Mouse (Mus musculus): ENCODE results near the gene Gpr18. TPM values are rescaled to one million over a fixed set of nuclear protein-coding genes. Genes with fewer than 3 reads are reported as not detected.

The Gpr18 gene
- polyA plus RNA-seq, 1 experiment: 0.26 TPM

GRCm38 (mm10) chr14:121956291-121956690 lies 40.7 kb upstream of the Gpr18 start:
- no peaks in the 10 kb centered on the region for H3K27me3 ChIP-seq (ENCODE audit: control insufficient read depth, insufficient read depth, low read length)
- H3K4me3 ChIP-seq (ENCODE audit: control insufficient read depth, low read depth, low read length): no peak overlapping the region
- H3K27ac ChIP-seq (ENCODE audit: control insufficient read depth, insufficient read depth, low read depth, low read length): no peak overlapping the region
- H3K4me1 ChIP-seq (ENCODE audit: control insufficient read depth, insufficient read depth, low read length): no peaks in the 10 kb centered on the region; the same call in 1 of the 2 replicates
- no peak for TF ChIP-seq POLR2A (IDR thresholded peaks at IDR 0.05; ENCODE audit: control insufficient read depth, low read depth, low read length)
- TF ChIP-seq CTCF (IDR thresholded peaks at IDR 0.05; ENCODE audit: control insufficient read depth, insufficient read depth, insufficient replicate concordance, low read depth, low read length): no peak
- H3K36me3 ChIP-seq (ENCODE audit: control insufficient read depth, insufficient read depth, low read length): no peaks in the 10 kb centered on the region

- Histone ChIP-seq H3K4me3 (ENCODE audit: control insufficient read depth, low read depth, low read length) (no peak overlapping the region), H3K27me3 (ENCODE audit: control insufficient read depth, insufficient read depth, low read length) (no peaks in the 10 kb centered on the region), H3K27ac (ENCODE audit: control insufficient read depth, insufficient read depth, low read depth, low read length) (no peak overlapping the region), H3K36me3 (ENCODE audit: control insufficient read depth, insufficient read depth, low read length) (no peaks in the 10 kb centered on the region), H3K4me1 (ENCODE audit: control insufficient read depth, insufficient read depth, low read length) (no peaks in the 10 kb centered on the region; the same call in 1 of the 2 replicates)
- TF ChIP-seq CTCF (IDR thresholded peaks at IDR 0.05; ENCODE audit: control insufficient read depth, insufficient read depth, insufficient replicate concordance, low read depth, low read length) (no peak), POLR2A (IDR thresholded peaks at IDR 0.05; ENCODE audit: control insufficient read depth, low read depth, low read length) (no peak)
These were observed 39.7 kb upstream of the Gpr18 start for GRCm38 (mm10) chr14:121955176-121955795.

DNA sequence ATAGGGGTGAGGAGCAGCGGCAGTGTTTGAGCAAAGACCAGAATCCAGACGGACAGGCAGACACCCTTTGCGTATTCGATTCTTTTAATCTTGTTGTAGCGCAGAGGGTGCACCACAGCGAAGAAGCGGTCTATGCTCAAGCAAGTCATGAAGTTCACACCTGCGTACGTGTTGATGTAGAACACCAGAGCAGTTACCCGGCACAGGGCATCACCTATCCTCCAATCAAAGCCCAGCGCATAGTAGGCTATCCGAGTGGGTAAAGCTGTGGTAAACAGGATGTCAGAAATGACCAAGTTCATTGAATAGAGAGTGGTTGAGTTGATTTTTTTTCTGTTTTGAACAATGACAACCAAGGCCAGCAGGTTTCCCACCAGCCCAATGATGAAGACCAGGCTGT lies 39.0 kb upstream of the Gpr18 start:
- H3K36me3 ChIP-seq (ENCODE audit: control insufficient read depth, insufficient read depth, low read length): no peaks in the 10 kb centered on the region
- no peak for TF ChIP-seq CTCF (IDR thresholded peaks at IDR 0.05; ENCODE audit: control insufficient read depth, insufficient read depth, insufficient replicate concordance, low read depth, low read length)
- no peak for TF ChIP-seq POLR2A (IDR thresholded peaks at IDR 0.05; ENCODE audit: control insufficient read depth, low read depth, low read length)
- no peak overlapping the region for H3K27ac ChIP-seq (ENCODE audit: control insufficient read depth, insufficient read depth, low read depth, low read length)
- H3K27me3 ChIP-seq (ENCODE audit: control insufficient read depth, insufficient read depth, low read length): no peaks in the 10 kb centered on the region
- no peaks in the 10 kb centered on the region for H3K4me1 ChIP-seq (ENCODE audit: control insufficient read depth, insufficient read depth, low read length)
- no peak overlapping the region for H3K4me3 ChIP-seq (ENCODE audit: control insufficient read depth, low read depth, low read length)

DNA sequence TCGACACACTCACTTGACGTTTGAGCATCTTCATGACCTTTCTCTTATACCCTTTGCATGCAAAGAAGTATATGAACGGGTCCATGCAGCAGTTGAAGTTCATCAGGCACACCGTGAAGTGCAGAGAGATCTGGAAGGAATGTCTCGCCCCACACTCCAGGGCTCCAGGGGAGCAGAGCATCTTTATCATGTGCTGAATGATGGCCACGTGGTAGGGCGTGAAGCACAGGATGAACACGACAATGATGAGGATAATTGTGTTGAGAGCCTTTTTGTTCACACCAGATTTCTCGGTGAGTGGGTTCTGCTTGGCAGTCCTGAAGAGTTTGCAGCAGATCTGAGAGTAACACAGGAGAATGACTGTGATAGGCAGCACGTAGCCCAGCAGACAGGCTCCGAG lies 38.5 kb upstream of the Gpr18 start:
- Histone ChIP-seq H3K4me1 (ENCODE audit: control insufficient read depth, insufficient read depth, low read length) (no peaks in the 10 kb centered on the region), H3K36me3 (ENCODE audit: control insufficient read depth, insufficient read depth, low read length) (no peaks in the 10 kb centered on the region), H3K27ac (ENCODE audit: control insufficient read depth, insufficient read depth, low read depth, low read length) (no peak overlapping the region), H3K4me3 (ENCODE audit: control insufficient read depth, low read depth, low read length) (no peak overlapping the region), H3K27me3 (ENCODE audit: control insufficient read depth, insufficient read depth, low read length) (no peaks in the 10 kb centered on the region)
- TF ChIP-seq POLR2A (IDR thresholded peaks at IDR 0.05; ENCODE audit: control insufficient read depth, low read depth, low read length) (no peak), CTCF (IDR thresholded peaks at IDR 0.05; ENCODE audit: control insufficient read depth, insufficient read depth, insufficient replicate concordance, low read depth, low read length) (no peak)

DNA sequence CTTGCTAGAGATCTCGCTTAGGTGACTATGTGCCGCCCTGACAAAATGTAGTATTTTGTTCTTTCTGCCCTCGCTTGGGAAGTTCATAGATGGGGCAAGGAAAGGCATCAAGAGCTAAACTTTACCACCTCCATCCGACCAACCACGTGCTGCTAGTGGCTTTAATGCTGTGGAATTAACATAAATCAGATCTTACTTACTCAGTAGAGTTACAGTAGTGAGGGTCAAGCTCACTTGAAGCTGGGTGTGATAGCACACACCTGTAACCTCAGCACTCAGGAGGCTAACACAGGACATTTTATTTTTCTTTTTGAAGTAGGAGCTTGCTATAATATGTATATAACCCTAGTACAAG lies 36.4 kb upstream of the Gpr18 start:
- TF ChIP-seq POLR2A (IDR thresholded peaks at IDR 0.05; ENCODE audit: control insufficient read depth, low read depth, low read length): no peak
- TF ChIP-seq CTCF (IDR thresholded peaks at IDR 0.05; ENCODE audit: control insufficient read depth, insufficient read depth, insufficient replicate concordance, low read depth, low read length): no peak
- Histone ChIP-seq H3K4me1 (ENCODE audit: control insufficient read depth, insufficient read depth, low read length) (no peaks in the 10 kb centered on the region), H3K4me3 (ENCODE audit: control insufficient read depth, low read depth, low read length) (no peak overlapping the region), H3K27ac (ENCODE audit: control insufficient read depth, insufficient read depth, low read depth, low read length) (no peak overlapping the region), H3K36me3 (ENCODE audit: control insufficient read depth, insufficient read depth, low read length) (no peaks in the 10 kb centered on the region), H3K27me3 (ENCODE audit: control insufficient read depth, insufficient read depth, low read length) (no peaks in the 10 kb centered on the region)

- no peak overlapping the region for H3K4me3 ChIP-seq (ENCODE audit: control insufficient read depth, low read depth, low read length)
- H3K27me3 ChIP-seq (ENCODE audit: control insufficient read depth, insufficient read depth, low read length): no peaks in the 10 kb centered on the region
- no peaks in the 10 kb centered on the region for H3K4me1 ChIP-seq (ENCODE audit: control insufficient read depth, insufficient read depth, low read length)
- TF ChIP-seq CTCF (IDR thresholded peaks at IDR 0.05; ENCODE audit: control insufficient read depth, insufficient read depth, insufficient replicate concordance, low read depth, low read length): no peak
- TF ChIP-seq POLR2A (IDR thresholded peaks at IDR 0.05; ENCODE audit: control insufficient read depth, low read depth, low read length): no peak
- H3K27ac ChIP-seq (ENCODE audit: control insufficient read depth, insufficient read depth, low read depth, low read length): no peak overlapping the region
- H3K36me3 ChIP-seq (ENCODE audit: control insufficient read depth, insufficient read depth, low read length): no peaks in the 10 kb centered on the region
These were observed 35.9 kb upstream of the Gpr18 start for GRCm38 (mm10) chr14:121951399-121952045.

DNA sequence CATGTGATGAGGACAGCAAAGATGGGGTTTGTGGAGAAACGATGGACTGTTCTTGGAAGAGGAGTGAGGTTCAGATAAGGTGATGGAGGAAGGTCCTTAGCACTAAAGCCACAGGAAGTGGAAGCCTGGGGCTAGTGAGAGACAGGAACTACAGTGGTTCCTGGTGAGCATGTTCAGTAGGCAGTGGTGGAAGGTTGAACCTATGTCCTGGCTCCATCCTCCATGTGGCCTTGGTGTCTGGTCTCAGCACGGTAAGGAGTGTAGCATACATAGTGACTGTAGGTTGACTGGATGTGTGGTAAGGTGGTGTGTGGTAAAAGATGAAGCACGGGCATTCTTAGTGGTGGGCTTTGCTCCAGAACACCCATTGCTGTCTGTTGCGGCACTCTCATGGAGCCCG lies 34.3 kb upstream of the Gpr18 start:
- no peaks in the 10 kb centered on the region for H3K4me1 ChIP-seq (ENCODE audit: control insufficient read depth, insufficient read depth, low read length)
- H3K36me3 ChIP-seq (ENCODE audit: control insufficient read depth, insufficient read depth, low read length): no peaks in the 10 kb centered on the region
- no peak overlapping the region for H3K27ac ChIP-seq (ENCODE audit: control insufficient read depth, insufficient read depth, low read depth, low read length)
- H3K27me3 ChIP-seq (ENCODE audit: control insufficient read depth, insufficient read depth, low read length): no peaks in the 10 kb centered on the region
- H3K4me3 ChIP-seq (ENCODE audit: control insufficient read depth, low read depth, low read length): no peak overlapping the region
- TF ChIP-seq CTCF (IDR thresholded peaks at IDR 0.05; ENCODE audit: control insufficient read depth, insufficient read depth, insufficient replicate concordance, low read depth, low read length): no peak
- TF ChIP-seq POLR2A (IDR thresholded peaks at IDR 0.05; ENCODE audit: control insufficient read depth, low read depth, low read length): no peak

Measured in testis, adult 2 months (tissue).